Mouse (Mus musculus) layer of hippocampus, adult 9-11 months (tissue): ENCODE data around the gene Anapc15-ps.

Experiments used
- DNase-seq: peaks from one replicate; pipeline ENCODE4 v3.0.0; 2022

Anapc15-ps gene

DNA sequence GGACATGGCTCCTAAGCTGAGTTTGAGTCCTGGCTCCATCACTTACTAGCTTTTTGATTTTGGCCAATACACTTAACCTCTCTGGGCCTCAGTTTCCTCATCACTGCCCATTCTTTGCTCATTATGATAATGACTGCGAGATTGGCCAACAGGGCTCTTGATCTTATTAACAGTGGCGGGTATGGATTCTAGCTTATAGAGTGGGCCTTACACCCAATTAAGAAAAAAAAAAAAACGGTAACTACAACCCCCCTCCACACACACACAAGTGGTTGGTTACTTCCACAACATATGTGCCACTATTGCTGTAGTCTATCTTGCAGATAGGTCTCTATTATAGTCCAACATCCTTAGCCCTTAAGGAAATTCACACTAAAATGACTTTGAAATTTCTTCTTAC is at the start of gene Anapc15-ps:
Anapc15-ps (minus strand) TSS at position 101 of the 400 bp plus-strand sequence.
- no peak for DNase-seq

DNA sequence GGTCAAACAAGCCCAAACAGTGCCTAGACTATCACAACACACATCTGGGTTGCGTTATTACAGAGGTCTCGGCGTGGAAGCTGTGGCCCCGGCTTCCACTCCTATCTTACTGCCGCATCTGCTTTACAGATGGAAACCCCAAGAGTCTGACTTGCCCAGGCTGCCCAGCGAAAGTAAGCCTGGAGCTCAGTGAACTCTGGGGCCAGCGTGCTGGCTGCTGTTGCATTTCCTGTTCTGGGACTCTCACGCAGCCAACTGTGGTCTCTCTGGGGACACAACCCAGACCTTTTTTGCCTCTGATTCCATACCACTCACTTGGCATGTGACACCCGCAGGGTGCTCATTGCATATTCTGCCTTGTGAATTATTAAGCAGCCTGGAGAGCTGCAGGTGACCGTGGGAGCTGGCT is 49.0 kb upstream of the Anapc15-ps start:
- no peak for DNase-seq

DNA sequence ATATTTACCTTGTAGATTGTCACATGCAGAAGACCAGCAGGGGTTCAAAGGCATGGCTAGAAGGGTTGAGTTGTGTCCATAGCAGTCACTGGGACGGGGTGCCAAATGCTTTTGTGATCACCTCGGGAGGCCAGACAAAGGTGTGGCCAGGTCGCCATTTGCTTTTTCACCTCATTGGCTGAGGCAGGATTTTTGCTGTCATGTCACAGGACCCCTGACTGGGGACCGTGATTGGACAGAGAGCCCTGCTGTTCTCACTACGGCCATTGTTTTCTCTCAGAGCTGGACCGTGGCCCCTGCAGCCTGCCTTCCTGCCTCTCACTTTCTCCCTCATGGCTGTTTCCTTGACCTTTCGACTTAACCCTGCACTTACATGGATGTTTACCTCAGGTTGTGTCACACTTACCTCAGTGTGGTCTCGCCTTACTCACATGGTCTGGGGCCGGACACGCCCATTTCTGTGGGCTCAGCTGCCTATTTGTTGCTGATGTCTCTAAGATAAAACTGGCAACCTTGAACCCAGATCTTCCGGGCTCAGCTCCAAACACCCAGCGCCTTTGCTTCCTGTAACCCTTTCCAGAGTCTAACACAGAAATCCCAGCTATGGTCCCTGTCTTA is 47.0 kb upstream of the Anapc15-ps start:
- DNase-seq, result no peak

DNA sequence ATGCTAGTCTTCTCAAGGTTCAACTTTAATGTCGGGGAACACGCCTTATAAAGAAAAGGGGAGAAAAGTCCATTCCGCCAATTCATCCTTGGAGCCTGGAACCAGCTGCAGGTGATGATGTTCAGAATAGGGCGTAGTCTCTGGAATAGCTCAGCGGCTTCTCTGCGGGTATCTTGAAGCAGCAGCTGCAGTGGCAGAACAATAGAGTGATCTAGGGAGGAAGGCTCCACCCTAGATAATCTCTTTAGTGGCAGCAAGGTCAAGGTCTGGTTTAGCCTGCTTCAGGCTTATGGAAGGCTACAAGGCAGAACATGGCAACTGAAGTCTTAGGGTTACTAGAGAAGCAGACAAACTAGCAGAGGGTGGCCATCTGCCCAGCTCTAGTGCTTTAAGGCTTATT is 46.2 kb upstream of the Anapc15-ps start:
- no peak for DNase-seq

DNA sequence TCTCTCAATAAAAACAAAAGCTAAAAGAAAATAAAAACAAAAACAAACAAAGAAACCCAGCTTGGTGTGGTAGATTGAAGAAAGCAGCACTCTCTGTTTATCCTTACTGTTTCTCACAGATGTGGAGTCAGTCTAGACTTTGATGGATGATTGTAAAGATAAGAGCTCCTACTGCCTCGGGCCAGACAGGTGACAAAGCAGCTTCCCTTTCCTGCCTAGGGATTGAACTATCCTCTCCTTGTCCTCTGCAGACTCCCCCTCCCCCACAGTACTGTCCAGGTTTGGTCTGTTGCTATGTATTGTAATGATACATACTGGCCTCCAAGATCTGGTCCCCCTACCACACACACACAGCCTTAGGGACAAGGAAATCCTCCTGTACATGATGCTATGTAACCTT is 45.5 kb upstream of the Anapc15-ps start:
- no peak for DNase-seq

DNA sequence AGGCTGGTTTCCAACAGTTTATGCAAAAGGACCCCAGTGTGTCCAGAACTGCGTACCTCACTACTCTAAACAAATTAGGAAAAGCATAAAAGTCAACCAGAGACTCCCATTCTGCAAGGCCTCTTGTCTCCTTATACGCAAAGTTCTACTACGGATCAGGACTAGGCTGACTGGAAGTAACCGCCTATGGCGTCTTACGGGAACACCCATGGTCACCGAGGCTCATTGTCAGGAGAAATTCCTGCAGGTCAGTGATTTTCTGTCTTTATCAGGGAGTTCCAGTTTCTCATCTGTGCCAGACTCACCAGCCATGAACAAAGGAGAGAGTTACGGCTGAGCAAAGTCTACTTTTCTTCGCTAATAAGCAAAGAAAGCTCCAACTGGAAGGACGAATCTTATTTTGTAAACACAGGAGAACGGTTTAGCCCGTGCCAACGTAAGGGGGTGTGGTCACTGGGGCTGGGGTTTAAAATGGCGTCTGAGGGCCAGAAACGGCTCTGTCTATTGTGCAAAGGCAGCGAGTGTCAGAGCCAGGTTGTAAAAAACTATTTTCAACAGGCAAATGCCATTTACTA is 43.9 kb upstream of the Anapc15-ps start:
- no peak for DNase-seq

DNA sequence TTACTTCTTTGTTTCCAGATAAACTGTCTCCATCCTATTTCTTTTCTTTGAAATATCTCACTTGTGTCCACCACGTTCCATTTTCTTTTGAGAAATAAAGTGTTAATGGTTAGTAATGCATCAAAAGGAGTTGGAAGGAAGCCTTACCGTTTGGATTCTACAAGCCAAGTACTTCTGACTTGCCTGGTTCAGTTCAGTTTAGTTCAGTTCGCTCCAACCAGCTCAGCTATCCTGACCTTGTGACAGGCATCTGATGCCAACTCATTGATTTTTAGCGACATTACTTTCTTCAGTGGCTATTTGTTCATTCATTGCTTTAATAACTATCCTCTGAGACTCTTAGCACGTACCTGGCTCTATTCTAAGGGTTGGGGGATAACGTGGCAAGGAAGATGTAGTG is 42.4 kb upstream of the Anapc15-ps start:
- no peak for DNase-seq

DNA sequence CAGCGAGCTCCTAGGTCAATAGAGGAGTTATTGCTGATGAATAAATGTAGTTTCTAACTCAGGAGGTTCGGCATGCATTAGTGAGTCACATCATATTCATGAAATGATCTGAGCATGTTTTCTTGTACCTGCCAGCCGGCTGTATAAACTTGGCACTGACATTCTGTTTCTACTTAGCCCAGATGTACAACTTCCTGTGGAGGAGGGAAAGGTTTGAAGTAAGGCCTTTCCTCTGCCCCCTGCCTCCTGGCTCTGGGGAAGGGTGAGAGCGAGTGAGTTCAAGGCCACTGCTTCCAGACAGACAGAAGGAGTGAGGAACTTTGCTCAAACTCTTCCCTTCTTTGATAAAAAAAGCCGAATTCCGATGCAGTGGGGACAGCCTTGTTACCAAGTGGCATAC is 39.0 kb upstream of the Anapc15-ps start:
- no peak for DNase-seq

DNA sequence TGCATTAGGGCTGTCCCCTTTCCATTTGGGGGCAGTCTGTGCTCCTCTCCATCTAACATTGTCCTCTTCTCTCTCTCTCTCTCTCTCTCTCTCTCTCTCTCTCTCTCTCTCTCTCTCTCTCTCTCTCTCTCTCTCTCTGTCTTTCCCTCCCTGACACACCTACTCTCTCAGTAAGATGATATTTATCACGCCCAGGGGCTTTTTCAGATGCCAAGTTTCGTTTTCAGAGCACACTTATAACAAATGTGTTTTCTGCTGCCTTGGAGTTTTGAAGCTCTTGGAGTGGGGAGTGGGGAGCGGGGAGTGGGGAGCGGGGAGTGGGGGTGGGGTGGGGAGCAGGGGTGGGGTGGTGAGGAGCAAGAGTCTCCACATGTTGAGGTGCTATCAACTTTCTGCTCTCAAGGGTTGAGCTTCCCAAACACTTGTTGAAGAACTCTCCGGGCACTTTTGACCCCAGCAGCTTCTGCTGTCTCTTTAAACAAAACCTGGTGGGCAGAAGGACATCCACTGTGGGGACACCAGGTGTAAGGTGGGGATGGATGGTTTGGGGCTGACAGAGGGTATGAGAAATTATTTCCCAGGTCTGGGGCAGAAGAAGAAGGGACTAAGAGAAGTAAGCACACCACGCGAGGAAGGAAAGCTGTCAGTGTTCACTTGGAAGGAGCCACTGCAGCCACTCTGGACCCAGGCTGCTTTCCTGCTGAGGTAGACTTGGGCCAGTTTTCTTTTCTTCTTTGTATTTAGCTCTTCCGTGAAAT is 36.8 kb upstream of the Anapc15-ps start:
- no peak for DNase-seq

DNA sequence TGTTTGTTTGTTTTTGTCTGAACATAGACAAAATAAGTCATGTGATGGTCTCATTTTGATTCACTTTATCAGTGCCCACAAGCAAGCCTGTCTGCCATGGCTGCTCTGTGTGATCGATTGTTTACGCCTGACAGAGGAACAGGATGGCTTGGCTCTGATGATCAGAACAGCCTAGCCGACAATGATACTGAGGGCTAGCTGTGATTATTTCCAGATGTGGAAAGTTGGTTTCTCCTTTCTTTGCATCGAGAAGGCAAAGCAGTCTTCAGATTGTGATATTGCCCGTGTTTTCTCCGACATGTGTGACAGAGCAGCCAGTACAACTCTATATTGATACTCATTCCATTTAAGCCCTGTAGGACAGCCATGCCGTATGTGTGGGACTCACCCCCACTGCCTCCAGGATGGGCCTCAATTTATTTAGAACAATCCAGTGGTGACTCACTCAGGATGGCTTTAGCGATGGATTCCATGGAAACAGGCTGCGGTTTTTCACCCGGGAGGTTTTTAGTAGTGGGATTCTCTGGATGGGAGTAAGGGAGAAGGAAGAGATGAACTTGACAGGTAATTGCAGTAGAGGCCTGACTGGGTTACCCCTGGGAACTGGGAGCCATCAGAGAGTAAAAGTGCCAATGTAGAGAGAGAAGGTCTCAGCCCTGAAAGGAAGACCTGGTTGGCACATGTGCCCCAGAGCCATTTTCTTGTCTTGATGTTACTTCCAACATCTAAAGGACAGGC is 36.1 kb upstream of the Anapc15-ps start:
- no peak for DNase-seq

DNA sequence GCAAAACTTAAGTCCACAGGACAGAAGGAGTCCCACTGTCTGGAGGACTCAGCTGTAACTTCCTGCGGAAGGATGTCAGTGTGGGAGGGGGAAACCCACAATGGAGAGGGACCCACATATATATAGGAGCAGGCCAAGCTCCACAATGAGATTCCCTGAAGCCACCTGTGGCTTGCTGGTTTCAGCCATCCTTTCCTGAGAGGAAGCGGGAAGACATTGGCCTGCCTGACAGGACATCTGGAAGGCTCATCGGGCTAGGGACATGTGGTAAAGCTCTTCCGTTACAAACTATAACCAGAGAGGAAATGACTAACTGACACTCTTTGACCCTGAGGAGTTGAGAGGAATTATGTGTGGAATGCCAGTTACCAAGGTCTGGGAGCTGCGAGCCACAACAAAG is 34.8 kb upstream of the Anapc15-ps start:
- DNase-seq, result no peak

DNA sequence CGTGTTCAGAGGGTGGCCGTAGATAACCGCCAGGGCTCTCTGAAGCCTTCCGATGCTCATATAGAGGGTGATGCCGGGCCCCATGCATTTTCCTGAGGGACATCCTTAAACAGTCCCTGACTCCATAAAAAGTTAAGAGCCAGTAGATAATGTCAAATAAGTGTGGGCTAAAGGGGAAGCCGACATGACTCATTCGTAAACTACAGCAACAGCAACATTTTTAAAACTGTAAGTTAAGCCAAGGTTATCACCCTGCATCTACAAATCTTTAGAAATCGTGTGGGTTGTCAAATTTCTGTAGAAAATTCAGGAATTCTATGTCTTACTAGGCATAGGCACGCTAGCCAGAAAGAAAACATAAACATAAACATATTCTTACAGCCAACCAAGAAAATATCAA is 33.6 kb upstream of the Anapc15-ps start:
- no peak for DNase-seq

DNA sequence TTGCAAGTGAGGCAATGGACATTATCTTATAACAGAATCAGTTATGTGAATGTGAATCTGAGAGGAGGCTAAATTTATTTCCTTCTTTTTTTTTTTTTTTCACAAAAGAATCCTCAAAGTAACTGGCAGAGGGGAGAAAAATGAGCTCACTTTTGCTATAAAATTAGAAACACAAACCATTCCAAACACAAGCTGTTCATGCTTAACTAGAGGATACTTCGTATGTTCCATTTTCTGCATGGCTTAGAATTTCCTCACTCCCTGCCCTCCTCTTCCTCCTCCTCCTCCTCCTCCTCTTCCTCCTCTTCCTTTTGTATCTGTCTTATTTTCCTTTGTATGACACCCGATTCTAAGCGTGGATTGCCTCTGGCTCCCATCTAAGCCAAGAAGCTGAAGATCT is 32.5 kb upstream of the Anapc15-ps start:
- DNase-seq, result no peak

DNA sequence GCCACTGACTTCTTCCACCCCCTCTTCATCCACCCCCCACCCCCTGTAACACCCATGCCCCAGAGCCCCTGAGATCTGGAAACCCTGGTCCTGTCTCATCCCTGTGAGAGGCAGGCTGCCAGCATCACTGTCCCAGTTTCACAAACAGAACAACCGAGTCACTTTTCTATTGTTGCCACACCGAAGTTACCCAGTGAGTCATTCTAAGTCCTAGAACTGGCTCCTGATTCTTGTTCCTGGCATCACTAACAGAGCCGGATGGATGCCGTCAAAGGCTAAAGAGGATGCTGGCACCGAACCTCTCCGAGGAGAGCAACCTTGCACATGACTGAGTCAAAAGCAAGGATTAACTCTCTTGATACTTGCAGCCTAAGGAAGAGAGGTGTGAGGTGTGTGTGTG is 31.6 kb upstream of the Anapc15-ps start:
- peak; percentile 36 for DNase-seq

DNA sequence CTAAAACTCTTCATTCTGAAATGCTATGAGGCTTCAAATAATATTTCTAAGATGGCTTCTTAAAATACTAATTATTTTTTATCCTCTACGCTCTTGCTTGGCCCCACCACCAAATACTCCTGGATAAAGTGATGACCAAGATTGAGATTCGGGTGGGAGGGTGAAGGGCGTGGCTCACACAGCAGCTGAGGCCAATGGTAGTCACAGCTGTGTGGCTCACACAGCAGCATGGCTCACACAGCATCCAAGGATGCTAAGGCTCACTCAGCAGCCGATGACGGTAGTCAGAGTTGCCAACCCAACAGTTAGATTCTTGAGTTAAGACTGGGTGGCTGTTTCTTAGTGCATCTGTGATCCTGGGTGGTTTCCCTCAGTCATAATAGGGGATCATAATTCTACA is 30.5 kb upstream of the Anapc15-ps start:
- no peak for DNase-seq

DNA sequence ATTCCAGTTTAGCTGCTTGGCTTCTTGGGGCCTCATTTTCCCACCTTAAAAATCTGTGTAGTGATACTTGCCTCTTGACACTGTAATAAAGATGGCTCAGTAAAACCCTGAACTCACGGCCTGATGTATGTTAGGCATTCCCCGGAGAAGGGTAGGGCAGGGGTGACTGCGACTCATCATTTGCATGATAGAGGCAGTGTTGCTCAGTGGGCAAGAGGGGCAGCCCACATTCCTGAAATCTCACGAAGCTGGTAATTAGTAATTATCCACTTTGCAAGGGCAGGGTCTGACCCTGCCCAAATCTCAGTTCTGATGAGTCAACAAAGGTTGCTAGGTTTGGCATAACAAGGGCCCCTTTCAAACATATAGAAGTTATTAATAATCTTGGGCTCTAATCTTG is 27.2 kb upstream of the Anapc15-ps start:
- DNase-seq, result no peak

DNA sequence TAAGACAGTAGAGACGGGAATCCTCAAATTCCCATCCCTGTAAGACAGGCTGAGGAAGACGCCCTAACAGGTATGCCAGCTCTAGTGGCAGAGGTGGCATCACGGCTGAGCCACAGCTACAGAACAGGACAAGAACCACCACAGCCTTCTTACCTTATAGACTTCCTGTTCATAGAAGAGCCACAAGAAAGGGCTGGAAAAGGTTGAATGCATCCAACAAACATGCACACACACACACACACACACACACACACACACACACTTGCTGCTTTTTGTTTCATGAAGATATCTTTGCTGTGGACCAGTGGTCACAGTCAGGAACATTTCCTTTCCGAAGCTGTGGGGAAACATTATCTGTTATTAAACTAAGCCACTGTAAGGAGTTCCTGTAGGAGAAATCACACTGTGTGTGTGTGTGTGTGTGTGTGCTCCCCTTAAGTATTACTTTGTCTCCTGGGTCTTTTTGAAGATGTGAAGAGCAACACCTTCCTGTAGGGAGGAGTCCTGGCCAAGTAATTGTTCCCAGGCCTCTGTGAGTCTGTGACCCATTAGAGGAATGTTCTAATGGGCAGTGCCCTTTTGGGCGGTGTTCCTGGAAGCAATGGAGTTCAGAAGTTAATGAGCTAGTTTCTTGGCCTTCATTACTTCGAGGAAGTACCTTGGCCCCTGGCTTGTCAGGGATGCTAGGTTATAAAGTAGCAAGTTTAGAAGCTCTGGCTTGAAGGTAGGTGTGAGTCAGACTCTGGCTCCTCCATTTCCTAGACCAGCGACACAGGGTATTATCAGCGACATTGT is 25.9 kb upstream of the Anapc15-ps start:
- no peak for DNase-seq

DNA sequence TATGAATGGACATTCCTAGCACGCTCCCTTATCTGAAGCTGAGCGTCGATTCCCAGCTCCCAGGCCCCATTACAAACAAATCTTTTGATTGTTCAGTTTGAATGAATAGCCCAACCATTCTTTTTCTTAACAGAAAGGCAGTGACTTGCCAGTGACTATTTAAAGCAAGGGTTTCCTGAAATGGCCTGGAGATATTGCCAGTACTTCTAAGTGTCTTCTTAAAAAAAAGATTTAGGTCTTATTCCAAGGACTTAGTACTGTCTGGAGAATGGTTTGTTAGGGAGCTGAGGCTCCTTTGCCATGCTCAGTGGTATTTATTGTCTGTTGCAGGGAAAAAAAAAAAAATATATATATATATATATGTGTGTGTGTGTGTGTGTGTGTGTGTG is 23.0 kb upstream of the Anapc15-ps start:
- no peak for DNase-seq

DNA sequence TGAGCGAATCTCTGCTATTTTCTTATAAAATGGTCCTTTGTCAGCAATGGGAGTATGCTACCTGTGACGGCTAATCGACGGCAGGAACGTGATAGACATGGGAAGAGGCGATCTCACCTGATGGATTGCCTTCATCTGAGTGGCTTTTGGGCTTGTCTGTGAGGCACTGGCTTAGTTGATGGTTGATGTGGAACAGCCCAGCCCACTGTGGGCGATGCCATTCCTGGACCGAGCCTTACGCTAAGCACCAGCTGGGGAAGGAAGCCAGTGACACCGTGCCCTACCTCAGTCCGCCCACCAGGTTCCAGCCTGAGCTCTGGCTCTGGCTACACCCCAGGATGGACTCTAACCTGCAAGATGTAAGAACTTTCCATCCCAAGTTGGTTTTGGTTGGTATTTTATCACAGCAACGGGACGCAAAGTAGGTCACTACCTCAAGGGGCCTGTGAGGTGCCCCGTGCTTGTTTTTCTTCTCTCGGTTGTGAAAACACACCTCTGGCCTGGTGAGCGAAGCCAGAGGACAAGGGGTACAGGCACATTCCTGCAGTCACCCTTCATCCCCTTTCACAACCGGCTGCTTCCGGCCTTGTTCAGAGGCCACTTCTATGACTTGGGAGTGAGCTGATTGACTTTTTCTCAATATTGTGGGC is 22.5 kb upstream of the Anapc15-ps start:
- no peak for DNase-seq

DNA sequence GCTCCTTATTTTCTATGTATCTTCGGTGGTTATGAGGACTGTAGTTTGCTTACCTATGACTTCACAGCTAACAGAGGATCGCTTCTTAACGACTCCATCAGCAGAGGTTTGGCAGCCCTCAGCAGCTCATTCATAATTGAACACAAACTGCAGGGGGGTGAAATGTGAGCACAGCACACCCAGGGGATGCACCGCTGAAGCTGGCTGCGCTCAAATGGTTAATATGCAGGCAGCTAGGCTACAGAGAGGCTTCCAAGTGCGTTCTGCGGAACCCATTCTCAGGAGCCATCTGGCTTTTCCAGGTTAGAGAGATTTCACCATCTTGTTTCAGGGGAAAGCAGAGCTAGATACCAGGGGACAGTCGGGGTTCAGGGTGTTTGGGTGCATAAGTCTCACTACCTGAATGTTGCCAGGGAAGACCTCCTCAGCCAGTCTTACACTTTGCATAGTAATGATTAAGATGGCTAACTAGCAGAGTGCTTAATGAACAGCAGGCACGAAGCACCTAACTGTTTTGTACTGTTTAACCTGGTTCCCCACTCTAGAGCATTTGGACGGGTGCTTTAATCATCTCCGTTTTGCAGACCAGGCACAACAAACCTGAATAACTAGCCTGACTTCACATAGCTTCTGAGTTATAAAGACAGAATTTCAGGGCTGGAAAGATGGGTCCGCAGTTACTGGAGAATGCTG is 21.5 kb upstream of the Anapc15-ps start:
- no peak for DNase-seq

DNA sequence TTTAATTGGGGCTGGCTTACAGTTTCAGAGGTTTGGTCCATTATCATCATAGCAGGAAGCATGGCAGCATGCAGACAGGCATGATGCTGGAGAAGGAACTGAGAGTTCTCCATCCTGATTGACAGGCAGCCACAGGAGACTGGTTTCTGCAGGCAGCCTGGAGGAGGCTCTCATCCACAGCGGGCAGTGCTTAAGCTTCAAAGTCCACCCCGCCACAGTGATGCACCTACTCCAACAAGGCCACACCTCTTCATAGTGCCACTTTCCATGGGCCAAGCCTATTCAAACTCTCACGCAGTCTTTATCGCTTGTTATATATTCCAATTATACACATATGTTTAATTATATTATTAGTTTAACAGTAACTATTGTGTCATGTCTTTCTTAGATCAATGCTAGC is 18.1 kb upstream of the Anapc15-ps start:
- DNase-seq, result no peak

DNA sequence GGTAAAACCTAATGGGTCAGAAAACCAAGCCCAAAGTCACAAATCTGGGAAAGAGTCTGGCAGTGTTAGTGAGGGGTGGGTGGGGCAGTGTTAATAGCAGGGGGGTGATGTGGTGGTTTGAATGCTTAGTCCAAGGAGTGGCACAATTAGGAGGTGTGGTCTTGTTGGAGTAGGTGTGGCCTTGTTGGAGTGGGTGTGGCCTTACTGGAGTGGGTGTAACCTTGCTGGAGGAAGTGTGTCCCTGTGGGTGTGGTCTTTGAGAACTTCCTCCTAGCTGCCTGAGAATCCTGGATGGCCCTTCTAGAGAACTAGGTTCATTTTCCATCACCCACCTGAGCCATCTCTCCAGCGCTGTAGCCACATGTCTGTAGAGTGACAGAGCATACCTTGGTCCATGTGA is 16.6 kb upstream of the Anapc15-ps start:
- no peak for DNase-seq
